Mouse (Mus musculus): ENCODE results near the gene Dusp1.
A peak's percentile ranks its signal among the peaks of the same experiment; 100 is the strongest.

The Dusp1 gene

GRCm38 (mm10) chr17:26561651-26562181 lies at the start of gene Dusp1:
Gene Dusp1, minus strand, starts transcription at chr17:26562128.
- peak; percentile 29 for DNase-seq (ENCODE audit: low spot score)

- DNase-seq (ENCODE audit: low spot score): no peak
These were observed 49.4 kb upstream of the Dusp1 start for GRCm38 (mm10) chr17:26611328-26611727.

- no peak for DNase-seq (ENCODE audit: low spot score)
These were observed 47.9 kb upstream of the Dusp1 start for GRCm38 (mm10) chr17:26609820-26610219.

- no peak for DNase-seq (ENCODE audit: low spot score)
These were observed 46.9 kb upstream of the Dusp1 start for GRCm38 (mm10) chr17:26608877-26609276.

GRCm38 (mm10) chr17:26608348-26608747 lies 46.4 kb upstream of the Dusp1 start:
- DNase-seq (ENCODE audit: low spot score): no peak

GRCm38 (mm10) chr17:26606516-26606915 lies 44.6 kb upstream of the Dusp1 start:
- no peak for DNase-seq (ENCODE audit: low spot score)

GRCm38 (mm10) chr17:26605636-26606035 lies 43.7 kb upstream of the Dusp1 start:
- DNase-seq (ENCODE audit: low spot score): no peak

GRCm38 (mm10) chr17:26603311-26603710 lies 41.4 kb upstream of the Dusp1 start:
- no peak for DNase-seq (ENCODE audit: low spot score)

GRCm38 (mm10) chr17:26602371-26602885 lies 40.5 kb upstream of the Dusp1 start:
- DNase-seq (ENCODE audit: low spot score): no peak

- no peak for DNase-seq (ENCODE audit: low spot score)
These were observed 40.0 kb upstream of the Dusp1 start for GRCm38 (mm10) chr17:26601926-26602325.

GRCm38 (mm10) chr17:26601514-26601913 lies 39.6 kb upstream of the Dusp1 start:
- DNase-seq (ENCODE audit: low spot score): no peak

GRCm38 (mm10) chr17:26600913-26601447 lies 39.1 kb upstream of the Dusp1 start:
- peak; percentile 38 for DNase-seq (ENCODE audit: low spot score)

- DNase-seq (ENCODE audit: low spot score): no peak
These were observed 36.9 kb upstream of the Dusp1 start for GRCm38 (mm10) chr17:26598845-26599244.

- no peak for DNase-seq (ENCODE audit: low spot score)
These were observed 35.0 kb upstream of the Dusp1 start for GRCm38 (mm10) chr17:26596856-26597481.

GRCm38 (mm10) chr17:26596168-26596658 lies 34.3 kb upstream of the Dusp1 start:
- DNase-seq (ENCODE audit: low spot score): no peak

GRCm38 (mm10) chr17:26595448-26596167 lies 33.7 kb upstream of the Dusp1 start:
- no peak for DNase-seq (ENCODE audit: low spot score)

- DNase-seq (ENCODE audit: low spot score): no peak
These were observed 33.0 kb upstream of the Dusp1 start for GRCm38 (mm10) chr17:26594958-26595357.

GRCm38 (mm10) chr17:26594171-26594570 lies 32.2 kb upstream of the Dusp1 start:
- no peak for DNase-seq (ENCODE audit: low spot score)

GRCm38 (mm10) chr17:26593199-26593598 lies 31.3 kb upstream of the Dusp1 start:
- no peak for DNase-seq (ENCODE audit: low spot score)

GRCm38 (mm10) chr17:26592510-26592909 lies 30.6 kb upstream of the Dusp1 start:
- no peak for DNase-seq (ENCODE audit: low spot score)

GRCm38 (mm10) chr17:26587961-26588487 lies 26.1 kb upstream of the Dusp1 start:
- no peak for DNase-seq (ENCODE audit: low spot score)

GRCm38 (mm10) chr17:26584558-26585136 lies 22.7 kb upstream of the Dusp1 start:
- DNase-seq (ENCODE audit: low spot score): peak; percentile 52

Data from embryo, embryonic 10.5 days (tissue).